Mouse (Mus musculus) E14TG2a.4 (cell line): Measurements from ENCODE around the gene Itgae.

Experiments used
- CTCF ChIP-seq: conservative IDR thresholded peaks from 2 replicates; pipeline ENCODE4 v1.5.1; 2014; ENCODE audit warnings: low read length
- NANOG ChIP-seq: IDR thresholded peaks from 2 replicates; pipeline ENCODE4 v1.6.1; 2014; ENCODE audit warnings: borderline replicate concordance, low read length, mixed read lengths
- POU5F1 ChIP-seq: IDR thresholded peaks from 2 replicates; pipeline ENCODE4 v1.6.1; 2014; ENCODE audit warnings: low read length, borderline replicate concordance

DNA sequence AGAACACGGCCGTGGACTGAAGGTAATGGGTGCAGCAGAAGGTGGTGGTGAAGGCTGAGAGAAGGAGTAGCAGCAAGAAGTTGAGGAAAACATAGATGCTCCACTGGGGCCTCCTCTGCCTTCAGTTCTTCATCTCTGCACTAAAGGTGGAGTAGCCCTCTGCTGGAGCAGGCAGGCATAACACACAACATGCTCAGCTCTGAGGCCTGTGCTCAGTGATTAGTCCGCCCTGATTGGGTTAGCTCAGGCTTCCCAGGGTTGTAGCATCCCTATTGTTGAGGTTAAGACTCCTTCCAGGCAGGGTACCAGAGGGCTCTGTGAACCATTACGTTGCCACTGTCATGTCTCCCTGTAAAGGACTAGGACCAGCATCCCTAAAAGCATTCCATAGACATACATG lies 78.8 kb downstream of the Itgae start:
- TF ChIP-seq CTCF (peak; percentile 67), POU5F1 (no peak), NANOG (no peak)
